In the genomic region with DNA sequence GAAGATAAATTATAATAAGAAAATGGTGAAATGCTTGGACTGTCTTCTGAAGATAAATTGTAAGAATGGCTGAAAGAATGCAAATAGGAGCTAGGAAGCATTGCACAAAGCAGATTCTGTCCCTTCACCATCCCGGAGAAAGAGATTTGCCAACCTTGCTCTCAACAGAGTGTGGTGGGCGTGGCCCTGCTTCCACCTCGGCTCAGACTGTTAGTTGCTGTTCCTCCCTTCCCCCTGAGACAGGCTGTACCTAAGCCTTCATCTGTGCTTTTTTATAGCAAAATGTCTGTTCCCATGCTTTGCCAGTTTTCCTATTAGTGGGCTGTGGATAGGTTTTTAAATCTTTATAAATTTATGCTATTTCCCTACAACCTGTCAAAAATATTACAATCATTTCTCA, we compare ENCODE assay signal across 14 mouse cellular contexts. TPM values are rescaled to one million over a fixed set of nuclear protein-coding genes. Genes with fewer than 3 reads are reported as not detected.
A peak's percentile ranks its signal among the peaks of the same experiment; 100 is the strongest.
DNase-seq lines count a peak whose midpoint lies in the region; ATAC-seq and TF ChIP-seq lines count a peak whose summit lies in the region.
"Had no signal": no experiment of that assay in that cellular context is flagged by ENCODE, and none has a peak within 500 bp of the region (broad histone marks: within the 10 kb centered on the region; RNA-seq: fewer than 3 reads in every experiment).

No protein-coding gene starts in this region.

- TF ChIP-seq CTCF in hindbrain, postnatal 0 days (IDR thresholded peaks at IDR 0.05; ENCODE audit: low read depth): no peak
- TF ChIP-seq CTCF in layer of hippocampus, adult 2 months (conservative IDR thresholded peaks at IDR 0.05): no peak

- WGBS in hindbrain, embryonic 15.5 days: 35% methylated on average over 3 of the region's 3 CpGs
- 38% methylated on average over 3 of the region's 3 CpGs for WGBS in hindbrain, postnatal 0 days

- peaks cover 17% of the 10 kb centered on the region for H3K36me3 ChIP-seq in hindbrain, embryonic 15.5 days
- no peaks in the 10 kb centered on the region for H3K36me3 ChIP-seq in hindbrain, postnatal 0 days (ENCODE audit: insufficient read depth, low read length)

- no peak overlapping the region; the same call in 1 of the 2 replicates for H3K9ac ChIP-seq in hindbrain, embryonic 15.5 days
- H3K9ac ChIP-seq in hindbrain, postnatal 0 days (replicated peaks; ENCODE audit: low read length): no peak overlapping the region

- no peak overlapping the region for H3K4me3 ChIP-seq in hindbrain, embryonic 15.5 days
- no peak overlapping the region for H3K4me3 ChIP-seq in hindbrain, postnatal 0 days (ENCODE audit: low read length)
- H3K4me3 ChIP-seq in layer of hippocampus, adult 2 months: no peak overlapping the region

- no peak overlapping the region for H3K4me2 ChIP-seq in hindbrain, embryonic 15.5 days
- H3K4me2 ChIP-seq in hindbrain, postnatal 0 days (ENCODE audit: low read depth, low read length): no peak overlapping the region

- H3K27me3 ChIP-seq in hindbrain, embryonic 15.5 days: no peaks in the 10 kb centered on the region
- H3K27me3 ChIP-seq in hindbrain, postnatal 0 days (ENCODE audit: insufficient read depth, low read length): no peaks in the 10 kb centered on the region

- DNase-seq in hindbrain, postnatal 0 days (ENCODE audit: low spot score): no peak
- peak; percentile 41 to 56 for DNase-seq in right cerebral cortex, adult 2 months (ENCODE audit: low spot score in 2 of 2)
- no peak for DNase-seq in right cerebral cortex, postnatal 14 days
- peak; percentile 74 to 83 for DNase-seq in layer of hippocampus, adult 2 months (ENCODE audit: low spot score in 2 of 2)
- no peak for DNase-seq in MN1 (ENCODE audit: low spot score)
- DNase-seq in urinary bladder, postnatal 36 days (ENCODE audit: low spot score in 2 of 2): no peak
- DNase-seq: adrenal gland, postnatal 10 days; cerebellum, adult 9-10 months; embryo, embryonic 11 days; lung, postnatal 14 days; thymus, postnatal 4 days had no signal

- peak overlapping the region; percentile 25; the same call in 1 of the 2 replicates for H3K27ac ChIP-seq in hindbrain, embryonic 15.5 days (replicated peaks)
- no peak overlapping the region for H3K27ac ChIP-seq in hindbrain, postnatal 0 days
- peak overlapping the region; percentile 94 for H3K27ac ChIP-seq in layer of hippocampus, adult 2 months
- H3K27ac ChIP-seq: kidney, postnatal 0 days had no signal

- H3K9me3 ChIP-seq in hindbrain, embryonic 15.5 days: no peaks in the 10 kb centered on the region
- H3K9me3 ChIP-seq in hindbrain, postnatal 0 days (ENCODE audit: low read length): no peaks in the 10 kb centered on the region

- no peak for ATAC-seq in hindbrain, embryonic 15.5 days (ENCODE audit: low FRiP score, low read depth)
- no peak for ATAC-seq in hindbrain, postnatal 0 days
- ATAC-seq: intestine, postnatal 0 days had no signal

- peaks cover 14% of the 10 kb centered on the region for H3K4me1 ChIP-seq in hindbrain, embryonic 15.5 days (replicated peaks)
- no peaks in the 10 kb centered on the region for H3K4me1 ChIP-seq in hindbrain, postnatal 0 days (ENCODE audit: insufficient read depth, low read length)

RNA-seq across cellular contexts. Expression of gene Add2, which starts 59.3 kb away (rescaled TPM):
- 142 and 149 TPM in 2 replicates for polyA plus RNA-seq in hindbrain, embryonic 15.5 days (2015; fragmentation: Nextera tagmentation; extraction: Ambion mirVana)
- total RNA-seq in hindbrain, postnatal 0 days (2014; rRNA removed): 132 and 149 TPM in 2 replicates
- polyA plus RNA-seq in hindbrain, postnatal 0 days (2015; fragmentation: Nextera tagmentation; extraction: Ambion mirVana): 84.6 and 90.0 TPM in 2 replicates
- 100 to 1,000 TPM; 277 to 286 TPM for total RNA-seq in layer of hippocampus, adult 2 months (2021)

Comparison
In these comparisons a context has a peak if more than half of its experiments do, and no peak if none do; other contexts are left out.
1. DNase-seq: peak in right cerebral cortex, adult 2 months (2 of 2) and layer of hippocampus, adult 2 months (2 of 2); none in hindbrain, postnatal 0 days (single experiment), right cerebral cortex, postnatal 14 days (single experiment), MN1 (single experiment) and urinary bladder, postnatal 36 days (0 of 2).